Mouse (Mus musculus): ENCODE results near the gene Upk1b. TPM values are rescaled to one million over a fixed set of nuclear protein-coding genes. Genes with fewer than 3 reads are reported as not detected.

Gene Upk1b
- polyA plus RNA-seq, 1 experiment from 2014 or later = 18.0 TPM

Other genes with a start within 250 kb of the Upk1b start
- 62.0 and 64.4 TPM in 2 replicates for gene Tmem39a, start 241.6 kb downstream of the Upk1b start, polyA plus RNA-seq (2015; fragmentation: Nextera tagmentation; extraction: Ambion mirVana)
- 38.0 and 42.0 TPM in 2 replicates for gene Arhgap31, start 87.1 kb downstream of the Upk1b start, polyA plus RNA-seq (2015; fragmentation: Nextera tagmentation; extraction: Ambion mirVana)
- gene B4galt4, start 58.1 kb downstream of the Upk1b start, polyA plus RNA-seq (2015; fragmentation: Nextera tagmentation; extraction: Ambion mirVana) = 22.5 and 22.8 TPM in 2 replicates
- not detected in 2 replicates for gene 4930435E12Rik, start 28.4 kb upstream of the Upk1b start, polyA plus RNA-seq (2015; fragmentation: Nextera tagmentation; extraction: Ambion mirVana)
- gene Igsf11, start 92.3 kb upstream of the Upk1b start, polyA plus RNA-seq (2015; fragmentation: Nextera tagmentation; extraction: Ambion mirVana) = 0.20 and 0.21 TPM in 2 replicates